Mouse (Mus musculus): ENCODE results near the gene Bcr. TPM values are rescaled to one million over a fixed set of nuclear protein-coding genes. Genes with fewer than 3 reads are reported as not detected.
A peak's percentile ranks its signal among the peaks of the same experiment; 100 is the strongest.
"Not testable (repeated sequence)": the region's sequence is repeated elsewhere in the genome, so short reads cannot be mapped to it uniquely, and the experiment has no call there.

The Bcr gene
- polyA plus RNA-seq, 1 experiment from 2014 or later = 16.5 TPM

GRCm38 (mm10) chr10:75036883-75037379 is 23.5 kb upstream of the Bcr start, which contains the start of gene Rab36:
Rab36 (plus strand) TSS chr10:75037058.
- H3K4me3 ChIP-seq = peak within 1 kb of the TSS; percentile 46
- H3K9ac ChIP-seq = peak within 1 kb of the TSS; percentile 52
- H3K9me3 ChIP-seq = no peaks in the 10 kb centered on the region
- H3K4me1 ChIP-seq (replicated peaks) = peaks cover 40% of the 10 kb centered on the region
- no peaks in the 10 kb centered on the region for H3K27me3 ChIP-seq
- peak; percentile 93 for ATAC-seq (ENCODE audit: low FRiP score, low read depth)
- peak within 1 kb of the TSS; percentile 64 for H3K4me2 ChIP-seq
- no peaks in the 10 kb centered on the region for H3K36me3 ChIP-seq
- under 1% methylated on average over 36 of the region's 36 CpGs for WGBS
- H3K27ac ChIP-seq (replicated peaks) = peak within 1 kb of the TSS; percentile 82

- whole genome bisulfite sequencing = 20% methylated on average over 1 of the region's 1 CpGs
- H3K36me3 ChIP-seq; ATAC-seq (ENCODE audit: low FRiP score, low read depth): not testable (repeated sequence)
Measured at GRCm38 (mm10) chr10:75042060-75042459, 18.3 kb upstream of the Bcr start.

GRCm38 (mm10) chr10:75044459-75044858 is 15.9 kb upstream of the Bcr start:
- H3K9me3 ChIP-seq = no peaks in the 10 kb centered on the region
- WGBS = 44% methylated on average over 7 of the region's 7 CpGs
- no peaks in the 10 kb centered on the region for H3K4me1 ChIP-seq (replicated peaks)
- H3K4me3 ChIP-seq = no peak overlapping the region
- ATAC-seq (ENCODE audit: low FRiP score, low read depth) = no peak
- no peak overlapping the region for H3K27ac ChIP-seq (replicated peaks)
- no peaks in the 10 kb centered on the region for H3K27me3 ChIP-seq
- no peak overlapping the region for H3K9ac ChIP-seq
- peaks cover 6% of the 10 kb centered on the region; the same call in 1 of the 2 replicates for H3K36me3 ChIP-seq
- H3K4me2 ChIP-seq = no peak overlapping the region

More at GRCm38 (mm10) chr10:75042060-75042459, 18.3 kb upstream of the Bcr start:
- not testable (repeated sequence) for H3K27ac ChIP-seq (replicated peaks); H3K9me3 ChIP-seq; H3K27me3 ChIP-seq; H3K9ac ChIP-seq; H3K4me2 ChIP-seq; H3K4me3 ChIP-seq
- peaks cover 14% of the 10 kb centered on the region for H3K4me1 ChIP-seq (replicated peaks)

GRCm38 (mm10) chr10:75045831-75046230 is 14.6 kb upstream of the Bcr start:
- Histone ChIP-seq H3K36me3 (peaks cover 6% of the 10 kb centered on the region; the same call in 1 of the 2 replicates), H3K4me3 (no peak overlapping the region), H3K4me1 (replicated peaks) (no peaks in the 10 kb centered on the region), H3K9ac (no peak overlapping the region), H3K27me3 (no peaks in the 10 kb centered on the region), H3K27ac (replicated peaks) (no peak overlapping the region), H3K9me3 (no peaks in the 10 kb centered on the region), H3K4me2 (no peak overlapping the region)
- 93% methylated on average over 15 of the region's 15 CpGs for WGBS
- ATAC-seq (ENCODE audit: low FRiP score, low read depth) = no peak

GRCm38 (mm10) chr10:75048711-75049110 is 11.7 kb upstream of the Bcr start:
- no peak overlapping the region for H3K27ac ChIP-seq (replicated peaks)
- no peak overlapping the region for H3K4me2 ChIP-seq
- no peak overlapping the region for H3K4me3 ChIP-seq
- no peak overlapping the region for H3K9ac ChIP-seq
- no peaks in the 10 kb centered on the region for H3K4me1 ChIP-seq (replicated peaks)
- 94% methylated on average over 7 of the region's 7 CpGs for WGBS
- no peaks in the 10 kb centered on the region for H3K9me3 ChIP-seq
- no peak for ATAC-seq (ENCODE audit: low FRiP score, low read depth)
- H3K36me3 ChIP-seq = peaks cover 6% of the 10 kb centered on the region; the same call in 1 of the 2 replicates
- H3K27me3 ChIP-seq = no peaks in the 10 kb centered on the region

- Histone ChIP-seq H3K4me1 (replicated peaks) (peaks cover 10% of the 10 kb centered on the region), H3K9ac (no peak overlapping the region), H3K4me3 (no peak overlapping the region), H3K4me2 (no peak overlapping the region), H3K27me3 (no peaks in the 10 kb centered on the region), H3K36me3 (no peaks in the 10 kb centered on the region), H3K9me3 (no peaks in the 10 kb centered on the region), H3K27ac (replicated peaks) (no peak overlapping the region)
- no peak for ATAC-seq (ENCODE audit: low FRiP score, low read depth)
- WGBS = 92% methylated on average over 21 of the region's 21 CpGs
Measured at GRCm38 (mm10) chr10:75051364-75052074, 8.9 kb upstream of the Bcr start.

- Histone ChIP-seq H3K9me3 (no peaks in the 10 kb centered on the region), H3K4me1 (replicated peaks) (peaks cover 14% of the 10 kb centered on the region), H3K27ac (replicated peaks) (no peak overlapping the region), H3K9ac (no peak overlapping the region), H3K4me3 (no peak overlapping the region), H3K4me2 (no peak overlapping the region), H3K27me3 (no peaks in the 10 kb centered on the region), H3K36me3 (no peaks in the 10 kb centered on the region)
- WGBS = 75% methylated on average over 8 of the region's 8 CpGs
- no peak for ATAC-seq (ENCODE audit: low FRiP score, low read depth)
Measured at GRCm38 (mm10) chr10:75052902-75053301, 7.5 kb upstream of the Bcr start.

GRCm38 (mm10) chr10:75053655-75054054 is 6.7 kb upstream of the Bcr start:
- WGBS = 86% methylated on average over 4 of the region's 4 CpGs
- Histone ChIP-seq H3K4me3 (no peak overlapping the region), H3K36me3 (no peaks in the 10 kb centered on the region), H3K9me3 (no peaks in the 10 kb centered on the region), H3K4me1 (replicated peaks) (peaks cover 14% of the 10 kb centered on the region), H3K9ac (no peak overlapping the region), H3K27ac (replicated peaks) (no peak overlapping the region), H3K4me2 (no peak overlapping the region), H3K27me3 (no peaks in the 10 kb centered on the region)
- ATAC-seq (ENCODE audit: low FRiP score, low read depth) = no peak

- Histone ChIP-seq H3K9me3 (no peaks in the 10 kb centered on the region), H3K4me1 (replicated peaks) (peaks cover 18% of the 10 kb centered on the region), H3K27ac (replicated peaks) (no peak overlapping the region), H3K9ac (no peak overlapping the region), H3K36me3 (no peaks in the 10 kb centered on the region), H3K27me3 (no peaks in the 10 kb centered on the region), H3K4me3 (no peak overlapping the region), H3K4me2 (no peak overlapping the region)
- 70% methylated on average over 6 of the region's 6 CpGs for WGBS
- ATAC-seq (ENCODE audit: low FRiP score, low read depth) = no peak
Measured at GRCm38 (mm10) chr10:75054125-75054524, 6.3 kb upstream of the Bcr start.

GRCm38 (mm10) chr10:75055672-75056071 is 4.7 kb upstream of the Bcr start:
- H3K9me3 ChIP-seq = no peaks in the 10 kb centered on the region
- no peaks in the 10 kb centered on the region for H3K27me3 ChIP-seq
- H3K36me3 ChIP-seq = no peaks in the 10 kb centered on the region
- no peak overlapping the region for H3K9ac ChIP-seq
- H3K4me1 ChIP-seq (replicated peaks) = peaks cover 28% of the 10 kb centered on the region
- no peak overlapping the region for H3K4me3 ChIP-seq
- H3K27ac ChIP-seq (replicated peaks) = no peak overlapping the region
- no peak for ATAC-seq (ENCODE audit: low FRiP score, low read depth)
- H3K4me2 ChIP-seq = no peak overlapping the region
- WGBS = 48% methylated on average over 5 of the region's 5 CpGs

- Histone ChIP-seq H3K9ac (no peak overlapping the region), H3K27ac (replicated peaks) (no peak overlapping the region; the same call in 1 of the 2 replicates), H3K27me3 (no peaks in the 10 kb centered on the region), H3K4me1 (replicated peaks) (peaks cover 30% of the 10 kb centered on the region), H3K9me3 (no peaks in the 10 kb centered on the region), H3K36me3 (no peaks in the 10 kb centered on the region), H3K4me2 (no peak overlapping the region; the same call in 1 of the 2 replicates), H3K4me3 (no peak overlapping the region)
- 4% methylated on average over 4 of the region's 4 CpGs for WGBS
- ATAC-seq (ENCODE audit: low FRiP score, low read depth) = no peak
Measured at GRCm38 (mm10) chr10:75056255-75056654, 4.1 kb upstream of the Bcr start.

- 80% methylated on average over 8 of the region's 8 CpGs for WGBS
- H3K9me3 ChIP-seq = no peaks in the 10 kb centered on the region
Measured at GRCm38 (mm10) chr10:75058336-75058735, 2.1 kb upstream of the Bcr start.

More at GRCm38 (mm10) chr10:75058336-75058735, 2.1 kb upstream of the Bcr start:
- no peak for ATAC-seq (ENCODE audit: low FRiP score, low read depth)
- Histone ChIP-seq H3K27ac (replicated peaks) (no peak overlapping the region), H3K9ac (no peak overlapping the region), H3K4me1 (replicated peaks) (peaks cover 51% of the 10 kb centered on the region), H3K4me2 (no peak overlapping the region), H3K36me3 (no peaks in the 10 kb centered on the region), H3K4me3 (no peak overlapping the region), H3K27me3 (no peaks in the 10 kb centered on the region)
